Mouse (Mus musculus): ENCODE data around the gene Hrnr.

GRCm38 (mm10) chr3:93378146-93378545 is 58.6 kb downstream of the Hrnr start:
- no peak for TF ChIP-seq CTCF (IDR thresholded peaks at IDR 0.05; ENCODE audit: low read depth, low read length)
- no peak for TF ChIP-seq POLR2A (IDR thresholded peaks at IDR 0.05; ENCODE audit: extremely low read depth, insufficient read depth, low read length)
